Mouse (Mus musculus) forebrain, embryonic 13.5 days (tissue): ENCODE data around the gene Ano5. TPM values are rescaled to one million over a fixed set of nuclear protein-coding genes. Genes with fewer than 3 reads are reported as not detected.

ENCODE experiments used
- ATAC-seq: fragments of 200-750 bp; cut with Nextera tagmentation; 2 replicates; pipeline ENCODE4 v1.8.0; 2017
- H3K27ac ChIP-seq: fragments of 300-500 bp; sonication (generic); 2 replicates; pipeline ENCODE4 v1.5.1; 2015; ENCODE audit warnings: inconsistent platforms, mild to moderate bottlenecking, moderate library complexity
- H3K27me3 ChIP-seq: fragments of 300-500 bp; sonication (generic); 2 replicates; pipeline ENCODE4 v1.6.1; 2015; ENCODE audit warnings: mild to moderate bottlenecking, inconsistent platforms
- H3K36me3 ChIP-seq: fragments of 300-500 bp; sonication (generic); 2 replicates; pipeline ENCODE4 v1.6.1; 2015; ENCODE audit warnings: mild to moderate bottlenecking, inconsistent platforms; ENCODE audit not compliant: poor library complexity, severe bottlenecking
- H3K4me1 ChIP-seq: fragments of 300-500 bp; sonication (generic); 2 replicates; pipeline ENCODE4 v1.6.1; 2015; ENCODE audit warnings: inconsistent platforms
- H3K4me2 ChIP-seq: fragments of 300-500 bp; sonication (generic); 2 replicates; pipeline ENCODE4 v1.6.1; 2015; ENCODE audit warnings: inconsistent platforms, mild to moderate bottlenecking, moderate library complexity
- H3K4me3 ChIP-seq: fragments of 300-500 bp; sonication (generic); 2 replicates; pipeline ENCODE4 v1.5.1; 2015; ENCODE audit warnings: mild to moderate bottlenecking, inconsistent platforms
- H3K9ac ChIP-seq: fragments of 300-500 bp; sonication (generic); 2 replicates; pipeline ENCODE4 v1.6.1; 2015; ENCODE audit warnings: mild to moderate bottlenecking, inconsistent platforms
- H3K9me3 ChIP-seq: fragments of 300-500 bp; sonication (generic); replicated peaks from 2 replicates; pipeline ENCODE4 v1.6.1; 2016; ENCODE audit warnings: inconsistent platforms
- WGBS: fragments of 180-500 bp; shearing (Covaris S2); methylation state at CpG from one replicate; pipeline ENCODE4 v1.1.7; 2015; 5-methylcytosine and 5-hydroxymethylcytosine counted together
- polyA plus RNA-seq: library from polyadenylated mRNA; unstranded; fragments of >200 nt; fragmentation: Nextera tagmentation; extraction: Ambion mirVana; gene quantifications from 2 replicates; pipeline ENCODE4 v1.2.1, GENCODE M21; 2015

The Ano5 gene
- polyA plus RNA-seq, 1 experiment from 2014 or later: 0.34 TPM

- WGBS: under 1% methylated on average over 23 of the region's 23 CpGs
- ATAC-seq: peak; percentile 28
These were observed 110.9 kb downstream of the Ano5 start, which contains the start of gene Slc17a6 for GRCm38 (mm10) chr7:51621694-51622145. Gene Slc17a6, plus strand, starts transcription at chr7:51622006.

GRCm38 (mm10) chr7:51622196-51622595 lies 111.4 kb downstream of the Ano5 start:
- H3K4me1 ChIP-seq: peaks cover 10% of the 10 kb centered on the region; the same call in 1 of the 2 replicates
- H3K9me3 ChIP-seq: no peaks in the 10 kb centered on the region
- H3K27me3 ChIP-seq: peaks cover 52% of the 10 kb centered on the region
- under 1% methylated on average over 18 of the region's 18 CpGs for WGBS
- peak overlapping the region; percentile 88 for H3K27ac ChIP-seq
- H3K9ac ChIP-seq: peak overlapping the region; percentile 72
- H3K4me2 ChIP-seq: peak overlapping the region; percentile 48
- H3K36me3 ChIP-seq: no peaks in the 10 kb centered on the region
- peak overlapping the region; percentile 43 for H3K4me3 ChIP-seq
- ATAC-seq: peak; percentile 39

More at GRCm38 (mm10) chr7:51621694-51622145, 110.9 kb downstream of the Ano5 start, which contains the start of gene Slc17a6:
- Histone ChIP-seq H3K9me3 (no peaks in the 10 kb centered on the region), H3K27me3 (peaks cover 49% of the 10 kb centered on the region), H3K4me1 (peaks cover 5% of the 10 kb centered on the region; the same call in 1 of the 2 replicates), H3K9ac (peak within 1 kb of the TSS; percentile 72), H3K27ac (peak within 1 kb of the TSS; percentile 88), H3K36me3 (no peaks in the 10 kb centered on the region), H3K4me2 (peak within 1 kb of the TSS; percentile 48), H3K4me3 (peak within 1 kb of the TSS; percentile 43)

GRCm38 (mm10) chr7:51622666-51623065 lies 111.8 kb downstream of the Ano5 start:
- H3K27ac ChIP-seq: peak overlapping the region; percentile 88
- no peaks in the 10 kb centered on the region for H3K9me3 ChIP-seq
- peaks cover 15% of the 10 kb centered on the region; the same call in 1 of the 2 replicates for H3K4me1 ChIP-seq
- under 1% methylated on average over 5 of the region's 5 CpGs for WGBS
- peak overlapping the region; percentile 43 for H3K4me3 ChIP-seq
- no peak for ATAC-seq
- H3K9ac ChIP-seq: peak overlapping the region; percentile 72
- H3K4me2 ChIP-seq: peak overlapping the region; percentile 48
- H3K36me3 ChIP-seq: no peaks in the 10 kb centered on the region
- H3K27me3 ChIP-seq: peaks cover 57% of the 10 kb centered on the region

- Histone ChIP-seq H3K27ac (peak overlapping the region; percentile 92), H3K9ac (peak overlapping the region; percentile 72), H3K9me3 (no peaks in the 10 kb centered on the region), H3K4me1 (peaks cover 20% of the 10 kb centered on the region), H3K4me3 (peak overlapping the region; percentile 41), H3K27me3 (peaks cover 63% of the 10 kb centered on the region), H3K36me3 (no peaks in the 10 kb centered on the region), H3K4me2 (peak overlapping the region; percentile 61)
- ATAC-seq: peak; percentile 50
- under 1% methylated on average over 4 of the region's 4 CpGs for WGBS
These were observed 113.6 kb downstream of the Ano5 start for GRCm38 (mm10) chr7:51624336-51624897.

- under 1% methylated on average over 23 of the region's 23 CpGs for WGBS
- ATAC-seq: no peak
- peaks cover 68% of the 10 kb centered on the region for H3K27me3 ChIP-seq
These were observed 114.3 kb downstream of the Ano5 start for GRCm38 (mm10) chr7:51625161-51625560.

GRCm38 (mm10) chr7:51625591-51626255 lies 114.9 kb downstream of the Ano5 start:
- H3K9ac ChIP-seq: peak overlapping the region; percentile 72
- no peaks in the 10 kb centered on the region for H3K36me3 ChIP-seq
- peak overlapping the region; percentile 41 for H3K4me3 ChIP-seq
- H3K27me3 ChIP-seq: peaks cover 68% of the 10 kb centered on the region
- no peak for ATAC-seq
- H3K4me2 ChIP-seq: peak overlapping the region; percentile 61
- WGBS: 4% methylated on average over 11 of the region's 11 CpGs
- no peaks in the 10 kb centered on the region for H3K9me3 ChIP-seq
- peaks cover 20% of the 10 kb centered on the region for H3K4me1 ChIP-seq
- H3K27ac ChIP-seq: peak overlapping the region; percentile 92

More at GRCm38 (mm10) chr7:51625161-51625560, 114.3 kb downstream of the Ano5 start:
- peak overlapping the region; percentile 92 for H3K27ac ChIP-seq
- no peaks in the 10 kb centered on the region for H3K9me3 ChIP-seq
- H3K9ac ChIP-seq: peak overlapping the region; percentile 72
- peak overlapping the region; percentile 61 for H3K4me2 ChIP-seq
- no peaks in the 10 kb centered on the region for H3K36me3 ChIP-seq
- H3K4me1 ChIP-seq: peaks cover 20% of the 10 kb centered on the region
- H3K4me3 ChIP-seq: peak overlapping the region; percentile 41

GRCm38 (mm10) chr7:51626451-51627000 lies 115.7 kb downstream of the Ano5 start:
- H3K9ac ChIP-seq: peak overlapping the region; percentile 72
- peak overlapping the region; percentile 41 for H3K4me3 ChIP-seq
- H3K27ac ChIP-seq: peak overlapping the region; percentile 92
- H3K36me3 ChIP-seq: no peaks in the 10 kb centered on the region
- peaks cover 20% of the 10 kb centered on the region for H3K4me1 ChIP-seq
- 2% methylated on average over 16 of the region's 16 CpGs for WGBS
- peak overlapping the region; percentile 61 for H3K4me2 ChIP-seq
- no peaks in the 10 kb centered on the region for H3K9me3 ChIP-seq
- peaks cover 66% of the 10 kb centered on the region for H3K27me3 ChIP-seq
- ATAC-seq: no peak

- peak overlapping the region; percentile 61 for H3K4me2 ChIP-seq
- peak overlapping the region; percentile 72 for H3K9ac ChIP-seq
- H3K27me3 ChIP-seq: peaks cover 60% of the 10 kb centered on the region
- WGBS: under 1% methylated on average over 26 of the region's 26 CpGs
- no peaks in the 10 kb centered on the region for H3K9me3 ChIP-seq
- H3K27ac ChIP-seq: peak overlapping the region; percentile 92
- peaks cover 20% of the 10 kb centered on the region for H3K4me1 ChIP-seq
- peak; percentile 84 for ATAC-seq
- no peaks in the 10 kb centered on the region for H3K36me3 ChIP-seq
- H3K4me3 ChIP-seq: peak overlapping the region; percentile 41
These were observed 116.3 kb downstream of the Ano5 start for GRCm38 (mm10) chr7:51627001-51627631.

- 0% methylated on average over 9 of the region's 9 CpGs for WGBS
- Histone ChIP-seq H3K27me3 (peaks cover 55% of the 10 kb centered on the region), H3K9me3 (no peaks in the 10 kb centered on the region), H3K36me3 (no peaks in the 10 kb centered on the region), H3K4me3 (peak overlapping the region; percentile 41), H3K4me2 (peak overlapping the region; percentile 61), H3K9ac (peak overlapping the region; percentile 72), H3K4me1 (peaks cover 24% of the 10 kb centered on the region), H3K27ac (peak overlapping the region; percentile 92)
- ATAC-seq: no peak; the same call in 1 of the 2 replicates
These were observed 116.8 kb downstream of the Ano5 start for GRCm38 (mm10) chr7:51627666-51628065.

GRCm38 (mm10) chr7:51628349-51628748 lies 117.5 kb downstream of the Ano5 start:
- H3K4me3 ChIP-seq: no peak overlapping the region
- 0 out of 2 replicates have a peak overlapping the region, but pooled peaks have one; percentile 21 for H3K9ac ChIP-seq
- peaks cover 53% of the 10 kb centered on the region for H3K27me3 ChIP-seq
- ATAC-seq: no peak
- H3K27ac ChIP-seq: no peak overlapping the region; the same call in 1 of the 2 replicates
- H3K9me3 ChIP-seq: no peaks in the 10 kb centered on the region
- peak overlapping the region; percentile 40 for H3K4me2 ChIP-seq
- peaks cover 30% of the 10 kb centered on the region for H3K4me1 ChIP-seq
- H3K36me3 ChIP-seq: no peaks in the 10 kb centered on the region
- 3% methylated on average over 9 of the region's 9 CpGs for WGBS

- Histone ChIP-seq H3K9ac (peak overlapping the region; percentile 57), H3K4me2 (peak overlapping the region; percentile 52), H3K4me1 (peaks cover 33% of the 10 kb centered on the region), H3K27me3 (peaks cover 44% of the 10 kb centered on the region), H3K4me3 (peak overlapping the region; percentile 21), H3K36me3 (no peaks in the 10 kb centered on the region), H3K9me3 (no peaks in the 10 kb centered on the region), H3K27ac (peak overlapping the region; percentile 65)
- 2% methylated on average over 3 of the region's 3 CpGs for WGBS
- no peak for ATAC-seq
These were observed 118.4 kb downstream of the Ano5 start for GRCm38 (mm10) chr7:51629206-51629605.
